Mouse (Mus musculus): ENCODE measurements at regions not wholly inside any gene's neighbourhood (a gene's known extent, or its start where the extent isn't known, plus 50 kb on each side); places are given as distances from the start of the nearest gene placed in this dataset.

GRCm38 (mm10) chr7:129876202-129876851 lies 284.7 kb downstream of the Wdr11 start:
- 81% methylated on average over 7 of the region's 7 CpGs for WGBS
- ATAC-seq (replicated peaks; ENCODE audit: insufficient number of reproducible peaks, low FRiP score, low TSS enrichment, low read depth): no peak
- no peaks in the 10 kb centered on the region for H3K36me3 ChIP-seq (replicated peaks; ENCODE audit: control insufficient read depth, insufficient read depth, low read depth, low read length)

GRCm38 (mm10) chr7:129876852-129877223 lies 285.2 kb downstream of the Wdr11 start:
- Histone ChIP-seq H3K4me3 (ENCODE audit: low read depth, low read length) (no peak overlapping the region), H3K4me1 (ENCODE audit: control insufficient read depth, insufficient read depth, low read length) (no peaks in the 10 kb centered on the region), H3K27ac (replicated peaks; ENCODE audit: low read depth, low read length) (no peak overlapping the region), H3K9ac (replicated peaks; ENCODE audit: low read length) (no peak overlapping the region), H3K9me3 (replicated peaks; ENCODE audit: control insufficient read depth, low read length) (no peaks in the 10 kb centered on the region), H3K36me3 (replicated peaks; ENCODE audit: control insufficient read depth, insufficient read depth, low read depth, low read length) (no peaks in the 10 kb centered on the region), H3K27me3 (ENCODE audit: control insufficient read depth, insufficient read depth, low read length) (no peaks in the 10 kb centered on the region), H3K4me2 (ENCODE audit: low read depth, low read length) (no peak overlapping the region)
- no peak for DNase-seq (ENCODE audit: low spot score)
- ATAC-seq (replicated peaks; ENCODE audit: insufficient number of reproducible peaks, low FRiP score, low TSS enrichment, low read depth): no peak

More at GRCm38 (mm10) chr7:129876202-129876851, 284.7 kb downstream of the Wdr11 start:
- Histone ChIP-seq H3K4me3 (ENCODE audit: low read depth, low read length) (no peak overlapping the region), H3K27me3 (ENCODE audit: control insufficient read depth, insufficient read depth, low read length) (no peaks in the 10 kb centered on the region), H3K4me2 (ENCODE audit: low read depth, low read length) (no peak overlapping the region), H3K9ac (replicated peaks; ENCODE audit: low read length) (no peak overlapping the region), H3K9me3 (replicated peaks; ENCODE audit: control insufficient read depth, low read length) (no peaks in the 10 kb centered on the region), H3K4me1 (ENCODE audit: control insufficient read depth, insufficient read depth, low read length) (no peaks in the 10 kb centered on the region), H3K27ac (replicated peaks; ENCODE audit: low read depth, low read length) (no peak overlapping the region)
- no peak for DNase-seq (ENCODE audit: low spot score)

GRCm38 (mm10) chr7:129896291-129896690 lies 304.6 kb downstream of the Wdr11 start:
- no peak for ATAC-seq (replicated peaks; ENCODE audit: insufficient number of reproducible peaks, low FRiP score, low TSS enrichment, low read depth)
- Histone ChIP-seq H3K27ac (replicated peaks; ENCODE audit: low read depth, low read length) (no peak overlapping the region), H3K4me1 (ENCODE audit: control insufficient read depth, insufficient read depth, low read length) (no peaks in the 10 kb centered on the region), H3K9me3 (replicated peaks; ENCODE audit: control insufficient read depth, low read length) (no peaks in the 10 kb centered on the region), H3K4me3 (ENCODE audit: low read depth, low read length) (no peak overlapping the region), H3K27me3 (ENCODE audit: control insufficient read depth, insufficient read depth, low read length) (no peaks in the 10 kb centered on the region), H3K36me3 (replicated peaks; ENCODE audit: control insufficient read depth, insufficient read depth, low read depth, low read length) (no peaks in the 10 kb centered on the region), H3K4me2 (ENCODE audit: low read depth, low read length) (no peak overlapping the region), H3K9ac (replicated peaks; ENCODE audit: low read length) (no peak overlapping the region)
- DNase-seq (ENCODE audit: low spot score): no peak
- WGBS: 78% methylated on average over 7 of the region's 7 CpGs

DNA sequence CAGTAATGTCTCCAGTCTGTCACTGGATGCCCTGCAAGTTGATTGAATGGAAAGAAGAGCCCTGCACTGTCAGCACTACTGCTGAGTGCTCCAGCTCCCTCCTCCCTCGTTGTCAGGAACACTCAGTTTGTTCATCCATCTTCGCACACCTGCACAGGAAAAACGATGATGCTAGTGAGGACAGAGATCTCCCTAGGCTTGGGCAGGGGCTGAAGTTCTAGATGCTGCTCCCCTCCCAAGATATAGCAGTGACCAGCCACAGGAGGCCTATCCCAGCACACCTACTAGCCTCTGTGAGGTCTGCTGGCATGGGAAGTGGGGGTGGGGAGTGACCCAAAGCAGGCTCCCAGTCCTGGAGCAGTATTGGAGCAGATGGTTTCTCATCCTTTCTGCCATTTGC lies 305.8 kb downstream of the Wdr11 start:
- H3K36me3 ChIP-seq (replicated peaks; ENCODE audit: control insufficient read depth, insufficient read depth, low read depth, low read length): no peaks in the 10 kb centered on the region

GRCm38 (mm10) chr7:129902256-129902655 lies 310.6 kb downstream of the Wdr11 start:
- Histone ChIP-seq H3K4me2 (ENCODE audit: low read depth, low read length) (no peak overlapping the region), H3K36me3 (replicated peaks; ENCODE audit: control insufficient read depth, insufficient read depth, low read depth, low read length) (no peaks in the 10 kb centered on the region), H3K9me3 (replicated peaks; ENCODE audit: control insufficient read depth, low read length) (no peaks in the 10 kb centered on the region), H3K27me3 (ENCODE audit: control insufficient read depth, insufficient read depth, low read length) (no peaks in the 10 kb centered on the region), H3K4me1 (ENCODE audit: control insufficient read depth, insufficient read depth, low read length) (no peaks in the 10 kb centered on the region), H3K4me3 (ENCODE audit: low read depth, low read length) (no peak overlapping the region), H3K27ac (replicated peaks; ENCODE audit: low read depth, low read length) (no peak overlapping the region), H3K9ac (replicated peaks; ENCODE audit: low read length) (no peak overlapping the region)
- DNase-seq (ENCODE audit: low spot score) (no peak), ATAC-seq (replicated peaks; ENCODE audit: insufficient number of reproducible peaks, low FRiP score, low TSS enrichment, low read depth) (no peak)
- WGBS: 89% methylated on average over 4 of the region's 4 CpGs

More for the DNA sequence above, 305.8 kb downstream of the Wdr11 start:
- Histone ChIP-seq H3K4me2 (ENCODE audit: low read depth, low read length) (no peak overlapping the region), H3K9me3 (replicated peaks; ENCODE audit: control insufficient read depth, low read length) (no peaks in the 10 kb centered on the region), H3K27ac (replicated peaks; ENCODE audit: low read depth, low read length) (no peak overlapping the region), H3K27me3 (ENCODE audit: control insufficient read depth, insufficient read depth, low read length) (no peaks in the 10 kb centered on the region), H3K4me1 (ENCODE audit: control insufficient read depth, insufficient read depth, low read length) (no peaks in the 10 kb centered on the region), H3K4me3 (ENCODE audit: low read depth, low read length) (no peak overlapping the region), H3K9ac (replicated peaks; ENCODE audit: low read length) (no peak overlapping the region)
- ATAC-seq (replicated peaks; ENCODE audit: insufficient number of reproducible peaks, low FRiP score, low TSS enrichment, low read depth): no peak
- 84% methylated on average over 3 of the region's 3 CpGs for WGBS
- no peak for DNase-seq (ENCODE audit: low spot score)

GRCm38 (mm10) chr7:129903126-129903525 lies 311.5 kb downstream of the Wdr11 start:
- Histone ChIP-seq H3K4me1 (ENCODE audit: control insufficient read depth, insufficient read depth, low read length) (no peaks in the 10 kb centered on the region), H3K9ac (replicated peaks; ENCODE audit: low read length) (no peak overlapping the region), H3K27ac (replicated peaks; ENCODE audit: low read depth, low read length) (no peak overlapping the region), H3K4me3 (ENCODE audit: low read depth, low read length) (no peak overlapping the region), H3K9me3 (replicated peaks; ENCODE audit: control insufficient read depth, low read length) (no peaks in the 10 kb centered on the region), H3K27me3 (ENCODE audit: control insufficient read depth, insufficient read depth, low read length) (no peaks in the 10 kb centered on the region), H3K36me3 (replicated peaks; ENCODE audit: control insufficient read depth, insufficient read depth, low read depth, low read length) (no peaks in the 10 kb centered on the region), H3K4me2 (ENCODE audit: low read depth, low read length) (no peak overlapping the region)
- ATAC-seq (replicated peaks; ENCODE audit: insufficient number of reproducible peaks, low FRiP score, low TSS enrichment, low read depth): no peak
- DNase-seq (ENCODE audit: low spot score): no peak
- WGBS: 56% methylated on average over 5 of the region's 5 CpGs

- H3K27ac ChIP-seq (replicated peaks; ENCODE audit: low read depth, low read length): no peak overlapping the region
- DNase-seq (ENCODE audit: low spot score) (no peak), ATAC-seq (replicated peaks; ENCODE audit: insufficient number of reproducible peaks, low FRiP score, low TSS enrichment, low read depth) (no peak)
- whole genome bisulfite sequencing: 73% methylated on average over 1 of the region's 1 CpGs
- no peaks in the 10 kb centered on the region for H3K9me3 ChIP-seq (replicated peaks; ENCODE audit: control insufficient read depth, low read length)
- no peaks in the 10 kb centered on the region for H3K27me3 ChIP-seq (ENCODE audit: control insufficient read depth, insufficient read depth, low read length)
- no peak overlapping the region for H3K9ac ChIP-seq (replicated peaks; ENCODE audit: low read length)
- no peaks in the 10 kb centered on the region for H3K4me1 ChIP-seq (ENCODE audit: control insufficient read depth, insufficient read depth, low read length)
- no peak overlapping the region for H3K4me2 ChIP-seq (ENCODE audit: low read depth, low read length)
- H3K4me3 ChIP-seq (ENCODE audit: low read depth, low read length): no peak overlapping the region
- no peaks in the 10 kb centered on the region for H3K36me3 ChIP-seq (replicated peaks; ENCODE audit: control insufficient read depth, insufficient read depth, low read depth, low read length)
Measured at GRCm38 (mm10) chr7:129906131-129906530, 314.5 kb downstream of the Wdr11 start.

- ATAC-seq (replicated peaks; ENCODE audit: insufficient number of reproducible peaks, low FRiP score, low TSS enrichment, low read depth) (no peak), DNase-seq (ENCODE audit: low spot score) (no peak)
- no peak overlapping the region for H3K9ac ChIP-seq (replicated peaks; ENCODE audit: low read length)
- no peaks in the 10 kb centered on the region for H3K9me3 ChIP-seq (replicated peaks; ENCODE audit: control insufficient read depth, low read length)
- H3K27me3 ChIP-seq (ENCODE audit: control insufficient read depth, insufficient read depth, low read length): no peaks in the 10 kb centered on the region
- no peak overlapping the region for H3K4me3 ChIP-seq (ENCODE audit: low read depth, low read length)
- WGBS: 87% methylated on average over 5 of the region's 5 CpGs
- no peaks in the 10 kb centered on the region for H3K36me3 ChIP-seq (replicated peaks; ENCODE audit: control insufficient read depth, insufficient read depth, low read depth, low read length)
- no peak overlapping the region for H3K27ac ChIP-seq (replicated peaks; ENCODE audit: low read depth, low read length)
- no peaks in the 10 kb centered on the region for H3K4me1 ChIP-seq (ENCODE audit: control insufficient read depth, insufficient read depth, low read length)
- H3K4me2 ChIP-seq (ENCODE audit: low read depth, low read length): no peak overlapping the region
Measured at GRCm38 (mm10) chr7:129908826-129909225, 317.2 kb downstream of the Wdr11 start.
